Mouse (Mus musculus) testis, adult 2 months (tissue): ENCODE measurements at regions not wholly inside any gene's neighbourhood (a gene's known extent, or its start where the extent isn't known, plus 50 kb on each side); places are given as distances from the start of the nearest gene placed in this dataset.

Experiments
- H3K27ac ChIP-seq: fragments of 200-500 bp; 2 replicates; pipeline ENCODE4 v1.5.1; 2012; ENCODE audit warnings: low read depth, low read length; ENCODE audit not compliant: control insufficient read depth, insufficient read depth
- H3K27me3 ChIP-seq: fragments of 200-500 bp; 2 replicates; pipeline ENCODE4 v1.6.1; 2012; ENCODE audit warnings: mild to moderate bottlenecking, low read length, moderate library complexity; ENCODE audit not compliant: control insufficient read depth, insufficient read depth
- H3K36me3 ChIP-seq: fragments of 200-500 bp; 2 replicates; pipeline ENCODE4 v1.6.1; 2012; ENCODE audit warnings: mild to moderate bottlenecking, low read length; ENCODE audit not compliant: control insufficient read depth, insufficient read depth
- H3K4me1 ChIP-seq: fragments of 200-500 bp; 2 replicates; pipeline ENCODE4 v1.6.1; 2012; ENCODE audit warnings: low read length; ENCODE audit not compliant: control insufficient read depth, insufficient read depth
- H3K4me3 ChIP-seq: fragments of 200-500 bp; 2 replicates; pipeline ENCODE4 v1.5.1; 2012; ENCODE audit warnings: low read depth, mild to moderate bottlenecking, low read length, moderate library complexity, mixed read lengths; ENCODE audit not compliant: control insufficient read depth
- CTCF ChIP-seq: fragments of 200-500 bp; IDR thresholded peaks from 2 replicates; pipeline ENCODE4 v1.5.1; 2012; ENCODE audit warnings: low read depth, mild to moderate bottlenecking, inconsistent platforms, low read length, moderate library complexity; ENCODE audit not compliant: control insufficient read depth, insufficient read depth, insufficient replicate concordance
- POLR2A ChIP-seq: fragments of 200-500 bp; IDR thresholded peaks from 2 replicates; pipeline ENCODE4 v1.6.1; 2012; ENCODE audit warnings: low read depth, mild to moderate bottlenecking, inconsistent platforms, low read length, moderate library complexity; ENCODE audit not compliant: control insufficient read depth

- H3K27me3 ChIP-seq, result no peaks in the 10 kb centered on the region
These were observed 130.0 kb upstream of the 1600014C23Rik start for GRCm38 (mm10) chr17:45863471-45864205.

GRCm38 (mm10) chr17:45863031-45863430 lies 129.4 kb upstream of the 1600014C23Rik start:
- no peak overlapping the region for H3K4me3 ChIP-seq
- H3K27ac ChIP-seq, result no peak overlapping the region
- TF ChIP-seq CTCF (no peak), POLR2A (no peak)
- no peaks in the 10 kb centered on the region for H3K27me3 ChIP-seq
- H3K36me3 ChIP-seq, result no peaks in the 10 kb centered on the region
- H3K4me1 ChIP-seq, result no peaks in the 10 kb centered on the region; the same call in 1 of the 2 replicates

More at GRCm38 (mm10) chr17:45863471-45864205, 130.0 kb upstream of the 1600014C23Rik start:
- Histone ChIP-seq H3K4me3 (no peak overlapping the region), H3K27ac (no peak overlapping the region), H3K4me1 (no peaks in the 10 kb centered on the region; the same call in 1 of the 2 replicates), H3K36me3 (no peaks in the 10 kb centered on the region)
- TF ChIP-seq POLR2A, result no peak
- no peak for TF ChIP-seq CTCF

GRCm38 (mm10) chr17:45859441-45859840 lies 125.8 kb upstream of the 1600014C23Rik start:
- Histone ChIP-seq H3K4me3 (no peak overlapping the region), H3K36me3 (no peaks in the 10 kb centered on the region), H3K27me3 (no peaks in the 10 kb centered on the region), H3K27ac (no peak overlapping the region), H3K4me1 (no peaks in the 10 kb centered on the region)
- TF ChIP-seq POLR2A (no peak), CTCF (no peak)

- Histone ChIP-seq H3K27me3 (no peaks in the 10 kb centered on the region), H3K4me1 (peaks cover 4% of the 10 kb centered on the region; the same call in 1 of the 2 replicates), H3K4me3 (no peak overlapping the region), H3K36me3 (no peaks in the 10 kb centered on the region), H3K27ac (no peak overlapping the region)
- TF ChIP-seq CTCF (no peak), POLR2A (no peak)
These were observed 120.4 kb upstream of the 1600014C23Rik start for GRCm38 (mm10) chr17:45853931-45854653.

GRCm38 (mm10) chr17:45852402-45852801 lies 118.8 kb upstream of the 1600014C23Rik start:
- no peak overlapping the region for H3K27ac ChIP-seq
- no peaks in the 10 kb centered on the region for H3K36me3 ChIP-seq
- no peaks in the 10 kb centered on the region for H3K27me3 ChIP-seq
- TF ChIP-seq POLR2A (no peak), CTCF (no peak)
- peaks cover 4% of the 10 kb centered on the region; the same call in 1 of the 2 replicates for H3K4me1 ChIP-seq
- no peak overlapping the region for H3K4me3 ChIP-seq

GRCm38 (mm10) chr17:45851723-45852396 lies 118.2 kb upstream of the 1600014C23Rik start:
- TF ChIP-seq CTCF, result no peak
- no peak for TF ChIP-seq POLR2A
- Histone ChIP-seq H3K27ac (no peak overlapping the region), H3K4me1 (peaks cover 4% of the 10 kb centered on the region; the same call in 1 of the 2 replicates), H3K4me3 (no peak overlapping the region), H3K27me3 (no peaks in the 10 kb centered on the region), H3K36me3 (no peaks in the 10 kb centered on the region)

- Histone ChIP-seq H3K4me3 (no peak overlapping the region), H3K36me3 (no peaks in the 10 kb centered on the region), H3K27me3 (no peaks in the 10 kb centered on the region), H3K27ac (no peak overlapping the region), H3K4me1 (peaks cover 4% of the 10 kb centered on the region; the same call in 1 of the 2 replicates)
- TF ChIP-seq CTCF, result no peak
- no peak for TF ChIP-seq POLR2A
These were observed 117.3 kb upstream of the 1600014C23Rik start for GRCm38 (mm10) chr17:45850976-45851375.

- TF ChIP-seq POLR2A, result no peak
- no peak for TF ChIP-seq CTCF
These were observed 116.5 kb upstream of the 1600014C23Rik start for GRCm38 (mm10) chr17:45850174-45850573.

More at GRCm38 (mm10) chr17:45850174-45850573, 116.5 kb upstream of the 1600014C23Rik start:
- Histone ChIP-seq H3K27me3 (no peaks in the 10 kb centered on the region), H3K27ac (no peak overlapping the region), H3K4me3 (no peak overlapping the region), H3K4me1 (peaks cover 4% of the 10 kb centered on the region; the same call in 1 of the 2 replicates), H3K36me3 (no peaks in the 10 kb centered on the region)
